Mouse (Mus musculus) adrenal gland, postnatal 14 days (tissue): ENCODE data around the gene Tiparp. TPM values are rescaled to one million over a fixed set of nuclear protein-coding genes. Genes with fewer than 3 reads are reported as not detected.

ENCODE experiments used
- DNase-seq: peaks from one replicate; pipeline ENCODE4 v3.0.0; 2021; ENCODE audit warnings: mixed read lengths
- total RNA-seq: library from RNA; stranded (reverse); gene quantifications from 2 replicates; pipeline ENCODE4 v1.2.3, GENCODE M21; 2021

The Tiparp gene
- total RNA-seq, 1 experiment from 2014 or later: 26.4 TPM

- peak; percentile 83 for DNase-seq
Measured at GRCm38 (mm10) chr3:65528614-65529470, 632 bp downstream of the Tiparp start.

- DNase-seq: peak; percentile 79
Measured at GRCm38 (mm10) chr3:65529471-65530215, 1.4 kb downstream of the Tiparp start.

GRCm38 (mm10) chr3:65533014-65533413 is 4.8 kb downstream of the Tiparp start:
- DNase-seq: no peak

GRCm38 (mm10) chr3:65533598-65533997 is 5.4 kb downstream of the Tiparp start:
- DNase-seq: no peak

- DNase-seq: no peak
Measured at GRCm38 (mm10) chr3:65534488-65534887, 6.3 kb downstream of the Tiparp start.

GRCm38 (mm10) chr3:65535087-65535761 is 7.0 kb downstream of the Tiparp start:
- no peak for DNase-seq

GRCm38 (mm10) chr3:65537288-65537687 is 9.1 kb downstream of the Tiparp start:
- DNase-seq: no peak

- DNase-seq: no peak
Measured at GRCm38 (mm10) chr3:65540906-65541551, 12.8 kb downstream of the Tiparp start.

- no peak for DNase-seq
Measured at GRCm38 (mm10) chr3:65541552-65541935, 13.3 kb downstream of the Tiparp start.

GRCm38 (mm10) chr3:65549785-65550184 is 21.6 kb downstream of the Tiparp start:
- no peak for DNase-seq

GRCm38 (mm10) chr3:65551065-65551464 is 22.9 kb downstream of the Tiparp start:
- DNase-seq: no peak

GRCm38 (mm10) chr3:65554633-65555032 is 26.4 kb downstream of the Tiparp start:
- no peak for DNase-seq

GRCm38 (mm10) chr3:65558679-65559078 is 30.5 kb downstream of the Tiparp start:
- DNase-seq: no peak

GRCm38 (mm10) chr3:65562212-65562611 is 34.0 kb downstream of the Tiparp start:
- no peak for DNase-seq

- no peak for DNase-seq
Measured at GRCm38 (mm10) chr3:65562694-65563093, 34.5 kb downstream of the Tiparp start.

GRCm38 (mm10) chr3:65563926-65564624 is 35.9 kb downstream of the Tiparp start:
- no peak for DNase-seq

GRCm38 (mm10) chr3:65565632-65566300 is 37.6 kb downstream of the Tiparp start:
- DNase-seq: no peak

- DNase-seq: no peak
Measured at GRCm38 (mm10) chr3:65569941-65570340, 41.7 kb downstream of the Tiparp start.

GRCm38 (mm10) chr3:65573516-65573915 is 45.3 kb downstream of the Tiparp start:
- no peak for DNase-seq

GRCm38 (mm10) chr3:65577602-65578001 is 49.4 kb downstream of the Tiparp start:
- no peak for DNase-seq
